Mouse (Mus musculus) gastrocnemius, postnatal 25 days (tissue): ENCODE results near the gene March8. TPM values are rescaled to one million over a fixed set of nuclear protein-coding genes. Genes with fewer than 3 reads are reported as not detected.
A peak's percentile ranks its signal among the peaks of the same experiment; 100 is the strongest.
"Not testable (repeated sequence)": the region's sequence is repeated elsewhere in the genome, so short reads cannot be mapped to it uniquely, and the experiment has no call there.

ENCODE experiments used
- DNase-seq: peaks from one replicate; pipeline ENCODE4 v3.0.0; 2022
- long read RNA-seq, 2 experiments: library from polyadenylated mRNA; stranded (forward); transcript quantifications; one replicate each; pipeline ENCODE4 v2.0.0; 2021
- total RNA-seq, 2 experiments: library from RNA; stranded (reverse); gene quantifications; 1 replicate in 1 of 2; 2 replicates in 1 of 2; pipeline ENCODE4 v1.2.3; 2021

The March8 gene
- 10 to 100 TPM; 24.4 to 27.1 TPM for total RNA-seq
- long read RNA-seq, experiment 1, full-length matches to known transcripts = 4 of 6 reads
- long read RNA-seq, experiment 1, partial matches to known transcripts = 1 of 6 reads
- long read RNA-seq, experiment 1, other reads (novel, unspliced or antisense) = 1 of 6 reads
- long read RNA-seq, experiment 2, full-length matches to known transcripts = 8 of 16 reads
- long read RNA-seq, experiment 2, partial matches to known transcripts = 0 of 16 reads
- long read RNA-seq, experiment 2, other reads (novel, unspliced or antisense) = 8 of 16 reads

- DNase-seq = peak; percentile 91
These were observed at the start of gene March8 for GRCm38 (mm10) chr6:116337835-116338501. TSS of gene March8 (plus strand) at chr6:116338024.

GRCm38 (mm10) chr6:116311411-116311810, 26.4 kb upstream of the March8 start:
- no peak for DNase-seq

- peak; percentile 7 for DNase-seq
These were observed 18.6 kb upstream of the March8 start for GRCm38 (mm10) chr6:116319259-116319658.

GRCm38 (mm10) chr6:116326641-116327040, 11.2 kb upstream of the March8 start:
- DNase-seq = no peak

- no peak for DNase-seq
These were observed 6.4 kb upstream of the March8 start for GRCm38 (mm10) chr6:116331396-116331795.

- DNase-seq = no peak
These were observed 374 bp upstream of the March8 start for GRCm38 (mm10) chr6:116337466-116337834.

GRCm38 (mm10) chr6:116338520-116338919, 696 bp downstream of the March8 start:
- DNase-seq = no peak

- DNase-seq = no peak
These were observed 1.3 kb downstream of the March8 start for GRCm38 (mm10) chr6:116339088-116339487.

- no peak for DNase-seq
These were observed 2.7 kb downstream of the March8 start for GRCm38 (mm10) chr6:116340521-116340920.

GRCm38 (mm10) chr6:116347953-116348352, 10.1 kb downstream of the March8 start:
- no peak for DNase-seq

GRCm38 (mm10) chr6:116349997-116350396, 12.2 kb downstream of the March8 start:
- no peak for DNase-seq

GRCm38 (mm10) chr6:116350643-116351042, 12.8 kb downstream of the March8 start:
- DNase-seq = no peak

- no peak for DNase-seq
These were observed 13.7 kb downstream of the March8 start for GRCm38 (mm10) chr6:116351534-116351933.

- DNase-seq = no peak
These were observed 15.6 kb downstream of the March8 start for GRCm38 (mm10) chr6:116353428-116353827.

- DNase-seq = not testable (repeated sequence)
These were observed 18.6 kb downstream of the March8 start for GRCm38 (mm10) chr6:116356311-116356947.

- no peak for DNase-seq
These were observed 19.1 kb downstream of the March8 start for GRCm38 (mm10) chr6:116356948-116357325.

- no peak for DNase-seq
These were observed 20.2 kb downstream of the March8 start for GRCm38 (mm10) chr6:116358056-116358455.

- DNase-seq = peak; percentile 29
These were observed 21.4 kb downstream of the March8 start for GRCm38 (mm10) chr6:116359256-116359655.

- no peak for DNase-seq
These were observed 23.6 kb downstream of the March8 start for GRCm38 (mm10) chr6:116361463-116361862.

GRCm38 (mm10) chr6:116361993-116362392, 24.2 kb downstream of the March8 start:
- DNase-seq = no peak

- no peak for DNase-seq
These were observed 30.1 kb downstream of the March8 start for GRCm38 (mm10) chr6:116367971-116368370.

GRCm38 (mm10) chr6:116369811-116370210, 32.0 kb downstream of the March8 start:
- no peak for DNase-seq

- no peak for DNase-seq
These were observed 32.6 kb downstream of the March8 start for GRCm38 (mm10) chr6:116370216-116370976.
